Mouse (Mus musculus) lung, postnatal 0 days (tissue): ENCODE data around the gene Sh2b2. TPM values are rescaled to one million over a fixed set of nuclear protein-coding genes. Genes with fewer than 3 reads are reported as not detected.

ENCODE experiments used
- ATAC-seq: fragments of 200-750 bp; cut with Nextera tagmentation; 2 replicates; pipeline ENCODE4 v1.8.0; 2017; ENCODE audit warnings: moderate library complexity
- DNase-seq: peaks from one replicate; pipeline ENCODE4 v3.0.0-alpha.2; 2016; ENCODE audit warnings: low spot score
- H3K27ac ChIP-seq: fragments of 300-500 bp; sonication (generic); 2 replicates; pipeline ENCODE4 v1.5.1; 2014; ENCODE audit warnings: antibody characterized with exemption, mild to moderate bottlenecking, low read length, mixed read lengths
- H3K27me3 ChIP-seq: fragments of 300-500 bp; sonication (generic); replicated peaks from 2 replicates; pipeline ENCODE4 v1.6.1; 2014; ENCODE audit warnings: low read length, mixed read lengths; ENCODE audit not compliant: insufficient read depth
- H3K36me3 ChIP-seq: fragments of 300-500 bp; sonication (generic); 2 replicates; pipeline ENCODE4 v1.6.1; 2014; ENCODE audit warnings: low read length, mixed read lengths; ENCODE audit not compliant: insufficient read depth
- H3K4me1 ChIP-seq: fragments of 300-500 bp; sonication (generic); 2 replicates; pipeline ENCODE4 v1.6.1; 2014; ENCODE audit warnings: antibody characterized with exemption, low read depth, low read length, mixed read lengths; ENCODE audit not compliant: insufficient read depth
- H3K4me2 ChIP-seq: fragments of 300-500 bp; sonication (generic); replicated peaks from 2 replicates; pipeline ENCODE4 v1.6.1; 2014; ENCODE audit warnings: low read depth, mild to moderate bottlenecking, low read length, moderate library complexity, mixed read lengths
- H3K4me3 ChIP-seq: fragments of 300-500 bp; sonication (generic); 2 replicates; pipeline ENCODE4 v1.5.1; 2014; ENCODE audit warnings: low read depth, low read length
- H3K9ac ChIP-seq: fragments of 300-500 bp; sonication (generic); replicated peaks from 2 replicates; pipeline ENCODE4 v1.6.1; 2014; ENCODE audit warnings: low read depth, mild to moderate bottlenecking
- H3K9me3 ChIP-seq: fragments of 300-500 bp; sonication (generic); 2 replicates; pipeline ENCODE4 v1.6.1; 2016; ENCODE audit warnings: low read length, mixed read lengths
- CTCF ChIP-seq: IDR thresholded peaks from 2 replicates; pipeline ENCODE4 v1.5.1; 2016; ENCODE audit warnings: antibody characterized with exemption, mild to moderate bottlenecking
- EP300 ChIP-seq: IDR thresholded peaks from 2 replicates; pipeline ENCODE4 v1.6.1; 2016; ENCODE audit warnings: antibody characterized with exemption, mild to moderate bottlenecking, control low read depth
- WGBS: fragments of 180-500 bp; shearing (Covaris S2); extraction: QIAGEN DNeasy Blood & Tissue Kit; methylation state at CpG from one replicate; pipeline ENCODE4 v1.1.7; 2014; 5-methylcytosine and 5-hydroxymethylcytosine counted together
- polyA plus RNA-seq: library from polyadenylated mRNA; unstranded; fragments of >200 nt; fragmentation: Nextera tagmentation; extraction: Ambion mirVana; gene quantifications from 2 replicates; pipeline ENCODE4 v1.2.1, GENCODE M21; 2015

The Sh2b2 gene
- polyA plus RNA-seq, 1 experiment from 2014 or later = 1.8 TPM

GRCm38 (mm10) chr5:136181197-136181596 is 65.2 kb downstream of the Sh2b2 start:
- ATAC-seq = no peak
- WGBS = 90% methylated on average over 6 of the region's 6 CpGs

GRCm38 (mm10) chr5:136179594-136179993 is 66.8 kb downstream of the Sh2b2 start:
- Histone ChIP-seq H3K27ac (peak overlapping the region; percentile 33; the same call in 1 of the 2 replicates), H3K4me3 (no peak overlapping the region), H3K9ac (no peak overlapping the region), H3K36me3 (peaks cover 7% of the 10 kb centered on the region; the same call in 1 of the 2 replicates), H3K4me1 (no peaks in the 10 kb centered on the region), H3K27me3 (no peaks in the 10 kb centered on the region), H3K9me3 (no peaks in the 10 kb centered on the region), H3K4me2 (no peak overlapping the region)
- 53% methylated on average over 5 of the region's 5 CpGs for WGBS
- no peak for TF ChIP-seq CTCF
- TF ChIP-seq EP300 = no peak
- DNase-seq = peak; percentile 26
- peak; percentile 55 for ATAC-seq

More at GRCm38 (mm10) chr5:136181197-136181596, 65.2 kb downstream of the Sh2b2 start:
- Histone ChIP-seq H3K4me1 (no peaks in the 10 kb centered on the region), H3K27ac (no peak overlapping the region), H3K4me2 (no peak overlapping the region), H3K9ac (no peak overlapping the region), H3K4me3 (no peak overlapping the region), H3K27me3 (no peaks in the 10 kb centered on the region), H3K9me3 (no peaks in the 10 kb centered on the region), H3K36me3 (peaks cover 7% of the 10 kb centered on the region; the same call in 1 of the 2 replicates)
- no peak for DNase-seq
- TF ChIP-seq CTCF = no peak
- TF ChIP-seq EP300 = no peak

- Histone ChIP-seq H3K4me3 (no peak overlapping the region), H3K27ac (peak overlapping the region; percentile 76), H3K9me3 (no peaks in the 10 kb centered on the region), H3K36me3 (no peaks in the 10 kb centered on the region), H3K4me1 (peaks cover 16% of the 10 kb centered on the region; the same call in 1 of the 2 replicates), H3K27me3 (no peaks in the 10 kb centered on the region), H3K9ac (no peak overlapping the region), H3K4me2 (0 out of 2 replicates have a peak overlapping the region, but pooled peaks have one; percentile 2)
- TF ChIP-seq CTCF = no peak
- TF ChIP-seq EP300 = peak; percentile 80
- DNase-seq (peak; percentile 94), ATAC-seq (peak; percentile 77)
- WGBS = 9% methylated on average over 9 of the region's 9 CpGs
Measured at GRCm38 (mm10) chr5:136173606-136174463, 72.5 kb downstream of the Sh2b2 start.

GRCm38 (mm10) chr5:136172939-136173338 is 73.4 kb downstream of the Sh2b2 start:
- Histone ChIP-seq H3K27me3 (no peaks in the 10 kb centered on the region), H3K9me3 (no peaks in the 10 kb centered on the region), H3K27ac (no peak overlapping the region), H3K4me3 (no peak overlapping the region), H3K36me3 (no peaks in the 10 kb centered on the region), H3K4me2 (no peak overlapping the region), H3K4me1 (peaks cover 16% of the 10 kb centered on the region; the same call in 1 of the 2 replicates), H3K9ac (no peak overlapping the region)
- WGBS = 71% methylated on average over 9 of the region's 9 CpGs
- TF ChIP-seq EP300 = no peak
- no peak for TF ChIP-seq CTCF
- ATAC-seq = no peak
- no peak for DNase-seq

- DNase-seq (peak; percentile 60), ATAC-seq (peak; percentile 9; the same call in 1 of the 2 replicates)
- 17% methylated on average over 17 of the region's 17 CpGs for WGBS
- no peaks in the 10 kb centered on the region for H3K27me3 ChIP-seq
- peak overlapping the region; percentile 82 for H3K4me2 ChIP-seq
- no peak overlapping the region for H3K9ac ChIP-seq
- peak overlapping the region; percentile 78 for H3K27ac ChIP-seq
- peaks cover 16% of the 10 kb centered on the region; the same call in 1 of the 2 replicates for H3K4me1 ChIP-seq
- peak overlapping the region; percentile 48 for H3K4me3 ChIP-seq
- H3K9me3 ChIP-seq = no peaks in the 10 kb centered on the region
- TF ChIP-seq CTCF (no peak), EP300 (0 out of 2 replicates have a peak, but pooled peaks have one; percentile 23)
- no peaks in the 10 kb centered on the region for H3K36me3 ChIP-seq
Measured at GRCm38 (mm10) chr5:136171363-136172341, 74.7 kb downstream of the Sh2b2 start.
